Mouse (Mus musculus) MEL (cell line): ENCODE results near the gene Tmem88. TPM values are rescaled to one million over a fixed set of nuclear protein-coding genes. Genes with fewer than 3 reads are reported as not detected.

Source experiments
- DNase-seq: peaks from one replicate; pipeline ENCODE4 v3.0.0; 2011; ENCODE audit warnings: low read depth, low spot score
- H3K27ac ChIP-seq: 2 replicates; pipeline ENCODE4 v1.5.1; 2012; ENCODE audit warnings: low read depth, mild to moderate bottlenecking, control low read depth, low read length, moderate library complexity; ENCODE audit not compliant: control insufficient read depth
- H3K27me3 ChIP-seq, 2 experiments: fragments of 150-350 bp in 1 of 2; sonication (generic) in 1 of 2; 2 replicates each; pipeline ENCODE4 v1.6.1; 2012; ENCODE audit warnings: low read length in 2 of 2, mild to moderate bottlenecking in 2 of 2, improper control_type of control experiment in 1 of 2, moderate library complexity in 1 of 2; ENCODE audit not compliant: insufficient read depth in 2 of 2, control insufficient read depth in 1 of 2
- H3K36me3 ChIP-seq, 2 experiments: 2 replicates each; pipeline ENCODE4 v1.6.1; 2012 to 2014; ENCODE audit warnings: low read length in 2 of 2, improper control_type of control experiment in 1 of 2, inconsistent platforms in 1 of 2, mild to moderate bottlenecking in 1 of 2; ENCODE audit not compliant: insufficient read depth in 2 of 2, control insufficient read depth in 1 of 2
- H3K4me1 ChIP-seq, 2 experiments: fragments of 150-350 bp in 1 of 2; sonication (generic) in 1 of 2; 2 replicates each; pipeline ENCODE4 v1.6.1; 2012; ENCODE audit warnings: low read length in 2 of 2, improper control_type of control experiment in 1 of 2, mild to moderate bottlenecking in 1 of 2; ENCODE audit not compliant: insufficient read depth in 2 of 2, control insufficient read depth in 1 of 2
- H3K4me3 ChIP-seq, 2 experiments: fragments of 150-350 bp in 1 of 2; sonication (generic) in 1 of 2; 2 replicates each; pipeline ENCODE4 v1.5.1; 2012; ENCODE audit warnings: low read depth in 2 of 2, low read length in 2 of 2, mild to moderate bottlenecking in 2 of 2, moderate library complexity in 2 of 2, control low read depth in 1 of 2, improper control_type of control experiment in 1 of 2; ENCODE audit not compliant: control insufficient read depth in 1 of 2, insufficient read depth in 1 of 2
- H3K79me2 ChIP-seq: 2 replicates; pipeline ENCODE4 v1.6.1; 2012; ENCODE audit warnings: mild to moderate bottlenecking, low read length, moderate library complexity; ENCODE audit not compliant: control insufficient read depth, poor library complexity, insufficient read depth
- H3K9ac ChIP-seq: 2 replicates; pipeline ENCODE4 v1.6.1; 2012; ENCODE audit warnings: low read depth, mild to moderate bottlenecking, control low read depth, low read length, moderate library complexity; ENCODE audit not compliant: control insufficient read depth, poor library complexity, severe bottlenecking
- H3K9me3 ChIP-seq: fragments of 150-350 bp; sonication (generic); replicated peaks from 2 replicates; pipeline ENCODE4 v1.6.1; 2012; ENCODE audit warnings: mild to moderate bottlenecking, low read length, improper control_type of control experiment, moderate library complexity; ENCODE audit not compliant: insufficient read depth
- CHD1 ChIP-seq: IDR thresholded peaks from 2 replicates; pipeline ENCODE4 v1.6.1; 2012; ENCODE audit warnings: low read depth, mild to moderate bottlenecking, inconsistent platforms, low read length, improper control_type of control experiment
- CTCF ChIP-seq, 3 experiments: IDR thresholded peaks in 2 of 3; conservative IDR thresholded peaks in 1 of 3; 2 replicates each; pipeline ENCODE4 v1.5.1; 2011 to 2012; ENCODE audit warnings: low read length in 3 of 3, low read depth in 2 of 3, mild to moderate bottlenecking in 2 of 3, improper control_type of control experiment in 1 of 3, inconsistent platforms in 1 of 3, mixed read lengths in 1 of 3, moderate library complexity in 1 of 3; ENCODE audit not compliant: control insufficient read depth in 1 of 3, insufficient read depth in 1 of 3, poor library complexity in 1 of 3, severe bottlenecking in 1 of 3
- EP300 ChIP-seq, 2 experiments: IDR thresholded peaks; 2 replicates each; pipeline ENCODE4 v1.6.1; 2011; ENCODE audit warnings: improper control_type of control experiment in 2 of 2, low read length in 2 of 2, low read depth in 1 of 2, mild to moderate bottlenecking in 1 of 2
- ETS1 ChIP-seq: IDR thresholded peaks from 2 replicates; pipeline ENCODE4 v1.6.1; 2012; ENCODE audit warnings: low read depth, mild to moderate bottlenecking, inconsistent platforms, low read length, improper control_type of control experiment, moderate library complexity
- GABPA ChIP-seq: IDR thresholded peaks from 2 replicates; pipeline ENCODE4 v1.6.1; 2012; ENCODE audit warnings: low read depth, mild to moderate bottlenecking, inconsistent platforms, low read length, improper control_type of control experiment, moderate library complexity
- GATA1 ChIP-seq: IDR thresholded peaks from 2 replicates; pipeline ENCODE4 v1.6.1; 2011; ENCODE audit warnings: low read depth, low read length, improper control_type of control experiment
- HCFC1 ChIP-seq: IDR thresholded peaks from 2 replicates; pipeline ENCODE4 v1.6.1; 2012; ENCODE audit warnings: low read depth, mild to moderate bottlenecking, inconsistent platforms, low read length, improper control_type of control experiment, moderate library complexity
- KAT2A ChIP-seq: conservative IDR thresholded peaks from 2 replicates; pipeline ENCODE4 v1.6.1; 2012; ENCODE audit warnings: low read depth, low read length, improper control_type of control experiment, inconsistent platforms
- MAFK ChIP-seq: IDR thresholded peaks from 2 replicates; pipeline ENCODE4 v1.6.1; 2011; ENCODE audit warnings: low read depth, mild to moderate bottlenecking, low read length, improper control_type of control experiment, borderline replicate concordance
- MAX ChIP-seq: IDR thresholded peaks from 2 replicates; pipeline ENCODE4 v1.6.1; 2011; ENCODE audit warnings: low read length, improper control_type of control experiment
- MEF2A ChIP-seq: IDR thresholded peaks from 2 replicates; pipeline ENCODE4 v1.6.1; 2014; ENCODE audit warnings: low read depth, mild to moderate bottlenecking, inconsistent platforms, low read length, improper control_type of control experiment; ENCODE audit not compliant: poor library complexity, insufficient replicate concordance, severe bottlenecking; ENCODE audit errors: extremely low read depth
- MXI1 ChIP-seq: IDR thresholded peaks from 2 replicates; pipeline ENCODE4 v1.6.1; 2011; ENCODE audit warnings: mild to moderate bottlenecking, low read depth, low read length, improper control_type of control experiment
- MYB ChIP-seq: IDR thresholded peaks from 2 replicates; pipeline ENCODE4 v1.6.1; 2011; ENCODE audit warnings: mild to moderate bottlenecking, low read depth, low read length, improper control_type of control experiment
- NELFE ChIP-seq: IDR thresholded peaks from 2 replicates; pipeline ENCODE4 v1.6.1; 2011; ENCODE audit warnings: low read depth, low read length, improper control_type of control experiment
- NRF1 ChIP-seq: IDR thresholded peaks from 2 replicates; pipeline ENCODE4 v1.6.1; 2014; ENCODE audit warnings: low read depth, mild to moderate bottlenecking, inconsistent platforms, low read length, improper control_type of control experiment, moderate library complexity; ENCODE audit not compliant: poor library complexity, insufficient read depth, severe bottlenecking
- POLR2A ChIP-seq, 2 experiments: IDR thresholded peaks; 2 replicates each; pipeline ENCODE4 v1.6.1; 2011 to 2012; ENCODE audit warnings: low read length in 2 of 2, mild to moderate bottlenecking in 2 of 2, control low read depth in 1 of 2, improper control_type of control experiment in 1 of 2, low read depth in 1 of 2, moderate library complexity in 1 of 2; ENCODE audit not compliant: control insufficient read depth in 1 of 2, insufficient read depth in 1 of 2, poor library complexity in 1 of 2
- POLR2AphosphoS2 ChIP-seq: IDR thresholded peaks from 2 replicates; pipeline ENCODE4 v1.6.1; 2011; ENCODE audit warnings: low read length, improper control_type of control experiment
- RAD21 ChIP-seq: IDR thresholded peaks from 2 replicates; pipeline ENCODE4 v1.6.1; 2011; ENCODE audit warnings: mild to moderate bottlenecking, low read depth, low read length, improper control_type of control experiment
- RCOR1 ChIP-seq: IDR thresholded peaks from 2 replicates; pipeline ENCODE4 v1.6.1; 2012; ENCODE audit warnings: low read depth, mild to moderate bottlenecking, inconsistent platforms, low read length, improper control_type of control experiment
- SIN3A ChIP-seq: IDR thresholded peaks from 2 replicates; pipeline ENCODE4 v1.6.1; 2012; ENCODE audit warnings: low read length, improper control_type of control experiment, inconsistent platforms
- TAL1 ChIP-seq: IDR thresholded peaks from 2 replicates; pipeline ENCODE4 v1.6.1; 2012; ENCODE audit warnings: mild to moderate bottlenecking, inconsistent platforms, low read length, moderate library complexity, mixed read lengths
- TBP ChIP-seq: IDR thresholded peaks from 2 replicates; pipeline ENCODE4 v1.8.0; 2011; ENCODE audit warnings: low read depth, low read length, improper control_type of control experiment
- TCF12 ChIP-seq: IDR thresholded peaks from 2 replicates; pipeline ENCODE4 v1.6.1; 2014; ENCODE audit warnings: low read depth, mild to moderate bottlenecking, inconsistent platforms, low read length, improper control_type of control experiment, moderate library complexity
- UBTF ChIP-seq: IDR thresholded peaks from 2 replicates; pipeline ENCODE4 v1.6.1; 2012; ENCODE audit warnings: low read depth, mild to moderate bottlenecking, inconsistent platforms, low read length, improper control_type of control experiment, moderate library complexity, borderline replicate concordance; ENCODE audit not compliant: insufficient read depth
- USF1 ChIP-seq: IDR thresholded peaks from 2 replicates; pipeline ENCODE4 v1.6.1; 2014; ENCODE audit warnings: low read depth, mild to moderate bottlenecking, inconsistent platforms, low read length, improper control_type of control experiment, moderate library complexity
- ZC3H11A ChIP-seq: IDR thresholded peaks from 2 replicates; pipeline ENCODE4 v1.6.1; 2012; ENCODE audit warnings: low read depth, mild to moderate bottlenecking, inconsistent platforms, low read length, improper control_type of control experiment
- ZKSCAN1 ChIP-seq: IDR thresholded peaks from 2 replicates; pipeline ENCODE4 v1.6.1; 2012; ENCODE audit warnings: low read depth, mild to moderate bottlenecking, inconsistent platforms, low read length, improper control_type of control experiment, moderate library complexity
- ZMIZ1 ChIP-seq: IDR thresholded peaks from 2 replicates; pipeline ENCODE4 v1.6.1; 2012; ENCODE audit warnings: low read depth, mild to moderate bottlenecking, inconsistent platforms, low read length, improper control_type of control experiment, moderate library complexity
- polyA plus RNA-seq, 2 experiments: library from polyadenylated mRNA; stranded (reverse) in 1 of 2; unstranded in 1 of 2; fragments of >175 nt in 1 of 2; fragments of >200 nt in 1 of 2; gene quantifications; 2 replicates each; pipeline versions ENCODE4 v1.2.1 to v1.2.4; 2012; ENCODE audit warnings: low replicate concordance in 2 of 2, low read depth in 1 of 2; ENCODE audit not compliant: insufficient read length in 2 of 2, insufficient read depth in 1 of 2, missing spikeins in 1 of 2
- total RNA-seq: library from RNA; depleted of rRNA; stranded (reverse); fragments of 300-350 nt; gene quantifications from 2 replicates; pipeline ENCODE4 v1.2.3, GENCODE M21; 2012

Tmem88 gene
- total and polyA plus RNA-seq, 3 experiments: 0.39 to 0.45 TPM; not detected in 1

- Histone ChIP-seq H3K27ac (no peak overlapping the region), H3K36me3 (no peaks in the 10 kb centered on the region; a peak in 1 of 4 replicates), H3K4me1 (no peaks in the 10 kb centered on the region), H3K27me3 (no peaks in the 10 kb centered on the region), H3K4me3 (no peak overlapping the region), H3K9ac (no peak overlapping the region), H3K9me3 (no peaks in the 10 kb centered on the region), H3K79me2 (no peaks in the 10 kb centered on the region)
- no peak for DNase-seq
- no peak for TF ChIP-seq NELFE
- no peak for TF ChIP-seq MAFK
- TF ChIP-seq MXI1: no peak
- TF ChIP-seq ZC3H11A: no peak
- TF ChIP-seq TCF12: no peak
- TF ChIP-seq CHD1: no peak
- TF ChIP-seq EP300 (IDR thresholded peaks at IDR 0.05; ENCODE audit: low read depth in 1 of 2, low read length in 2 of 2): no peak
- no peak for TF ChIP-seq RAD21
- no peak for TF ChIP-seq TBP
- no peak for TF ChIP-seq MEF2A
- TF ChIP-seq HCFC1: no peak
- no peak for TF ChIP-seq POLR2AphosphoS2
- TF ChIP-seq KAT2A: no peak
- no peak for TF ChIP-seq POLR2A (IDR thresholded peaks at IDR 0.05; ENCODE audit: control insufficient read depth in 1 of 2, insufficient read depth in 1 of 2, low read depth in 1 of 2, low read length in 2 of 2, poor library complexity in 1 of 2)
- TF ChIP-seq CTCF (IDR thresholded peaks at IDR 0.05 in 2 of 3, conservative IDR thresholded peaks at IDR 0.05 in 1 of 3; ENCODE audit: control insufficient read depth in 1 of 3, insufficient read depth in 1 of 3, low read depth in 2 of 3, low read length in 3 of 3, poor library complexity in 1 of 3, severe bottlenecking in 1 of 3): no peak
- no peak for TF ChIP-seq ETS1
Observed at GRCm38 (mm10) chr11:69386758-69387157, 11.3 kb downstream of the Tmem88 start.

- Histone ChIP-seq H3K9ac (no peak overlapping the region), H3K27me3 (no peaks in the 10 kb centered on the region), H3K9me3 (no peaks in the 10 kb centered on the region), H3K27ac (no peak overlapping the region), H3K36me3 (no peaks in the 10 kb centered on the region), H3K4me3 (no peak overlapping the region), H3K4me1 (no peaks in the 10 kb centered on the region), H3K79me2 (no peaks in the 10 kb centered on the region)
- TF ChIP-seq NRF1 (no peak), MAX (no peak), MEF2A (no peak), SIN3A (no peak), UBTF (no peak), TCF12 (no peak), ZMIZ1 (no peak), GATA1 (no peak), POLR2AphosphoS2 (no peak), GABPA (no peak), ETS1 (no peak), USF1 (no peak), NELFE (no peak), RCOR1 (no peak), MXI1 (no peak), ZKSCAN1 (no peak), EP300 (IDR thresholded peaks at IDR 0.05; ENCODE audit: low read depth in 1 of 2, low read length in 2 of 2) (no peak), TAL1 (no peak), MYB (no peak)
- no peak for DNase-seq
Observed at GRCm38 (mm10) chr11:69384979-69385378, 13.1 kb downstream of the Tmem88 start.
